Mouse (Mus musculus): ENCODE results near the gene St6gal1. TPM values are rescaled to one million over a fixed set of nuclear protein-coding genes. Genes with fewer than 3 reads are reported as not detected.
A peak's percentile ranks its signal among the peaks of the same experiment; 100 is the strongest.

The St6gal1 gene
- polyA plus RNA-seq, 1 experiment from 2014 or later = 21.0 TPM

GRCm38 (mm10) chr16:23291521-23291920 lies 67.0 kb downstream of the St6gal1 start:
- no peaks in the 10 kb centered on the region for H3K27me3 ChIP-seq (replicated peaks; ENCODE audit: control insufficient read depth, insufficient read depth, low read length)
- no peaks in the 10 kb centered on the region for H3K4me1 ChIP-seq (ENCODE audit: control insufficient read depth, insufficient read depth, low read length)
- DNase-seq (ENCODE audit: low spot score) = peak; percentile 59
- no peak overlapping the region for H3K4me2 ChIP-seq (ENCODE audit: low read depth, low read length)
- H3K9me3 ChIP-seq (ENCODE audit: control insufficient read depth, low read length) = no peaks in the 10 kb centered on the region
- H3K36me3 ChIP-seq (ENCODE audit: control insufficient read depth, insufficient read depth, low read length) = no peaks in the 10 kb centered on the region
- H3K4me3 ChIP-seq (ENCODE audit: low read depth, low read length) = no peak overlapping the region
- ATAC-seq (ENCODE audit: low read depth) = 0 out of 2 replicates have a peak, but pooled peaks have one; percentile 26
- WGBS = 56% methylated on average over 5 of the region's 5 CpGs
- no peak overlapping the region for H3K9ac ChIP-seq (ENCODE audit: low read depth, low read length)
- H3K27ac ChIP-seq (replicated peaks; ENCODE audit: low read depth, low read length) = no peak overlapping the region

GRCm38 (mm10) chr16:23294236-23294635 lies 69.7 kb downstream of the St6gal1 start:
- Histone ChIP-seq H3K9me3 (ENCODE audit: control insufficient read depth, low read length) (no peaks in the 10 kb centered on the region), H3K27ac (replicated peaks; ENCODE audit: low read depth, low read length) (no peak overlapping the region), H3K4me2 (ENCODE audit: low read depth, low read length) (no peak overlapping the region), H3K36me3 (ENCODE audit: control insufficient read depth, insufficient read depth, low read length) (no peaks in the 10 kb centered on the region), H3K9ac (ENCODE audit: low read depth, low read length) (no peak overlapping the region), H3K4me3 (ENCODE audit: low read depth, low read length) (no peak overlapping the region), H3K27me3 (replicated peaks; ENCODE audit: control insufficient read depth, insufficient read depth, low read length) (no peaks in the 10 kb centered on the region), H3K4me1 (ENCODE audit: control insufficient read depth, insufficient read depth, low read length) (no peaks in the 10 kb centered on the region)
- ATAC-seq (ENCODE audit: low read depth) = no peak
- no peak for DNase-seq (ENCODE audit: low spot score)
- WGBS = 54% methylated on average over 3 of the region's 3 CpGs

DNA sequence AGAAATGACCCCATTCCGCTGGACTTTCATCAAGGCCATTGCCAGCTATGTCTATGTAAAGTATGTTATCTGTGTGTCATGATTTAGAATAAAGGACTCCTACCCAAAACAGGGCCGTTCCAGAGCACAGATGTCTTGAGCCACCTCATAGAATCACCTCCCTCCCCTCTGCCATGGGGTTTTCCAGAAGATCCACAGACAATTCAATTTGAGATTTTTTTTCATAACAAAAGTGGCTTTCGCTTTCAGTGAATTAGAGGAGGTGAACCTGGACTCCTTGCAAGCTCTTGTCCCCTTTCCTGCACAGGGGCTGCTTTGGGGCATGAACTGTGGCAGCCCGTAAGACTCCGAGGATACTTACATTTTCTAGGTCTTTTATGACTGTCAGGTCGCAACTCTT lies 70.2 kb downstream of the St6gal1 start:
- no peaks in the 10 kb centered on the region for H3K4me1 ChIP-seq (ENCODE audit: control insufficient read depth, insufficient read depth, low read length)
- no peak overlapping the region for H3K4me2 ChIP-seq (ENCODE audit: low read depth, low read length)
- no peak overlapping the region for H3K9ac ChIP-seq (ENCODE audit: low read depth, low read length)
- ATAC-seq (ENCODE audit: low read depth) (no peak), DNase-seq (ENCODE audit: low spot score) (no peak)
- H3K4me3 ChIP-seq (ENCODE audit: low read depth, low read length) = no peak overlapping the region
- no peaks in the 10 kb centered on the region for H3K36me3 ChIP-seq (ENCODE audit: control insufficient read depth, insufficient read depth, low read length)
- H3K27ac ChIP-seq (replicated peaks; ENCODE audit: low read depth, low read length) = no peak overlapping the region
- WGBS = 89% methylated on average over 6 of the region's 6 CpGs
- no peaks in the 10 kb centered on the region for H3K9me3 ChIP-seq (ENCODE audit: control insufficient read depth, low read length)
- no peaks in the 10 kb centered on the region for H3K27me3 ChIP-seq (replicated peaks; ENCODE audit: control insufficient read depth, insufficient read depth, low read length)

DNA sequence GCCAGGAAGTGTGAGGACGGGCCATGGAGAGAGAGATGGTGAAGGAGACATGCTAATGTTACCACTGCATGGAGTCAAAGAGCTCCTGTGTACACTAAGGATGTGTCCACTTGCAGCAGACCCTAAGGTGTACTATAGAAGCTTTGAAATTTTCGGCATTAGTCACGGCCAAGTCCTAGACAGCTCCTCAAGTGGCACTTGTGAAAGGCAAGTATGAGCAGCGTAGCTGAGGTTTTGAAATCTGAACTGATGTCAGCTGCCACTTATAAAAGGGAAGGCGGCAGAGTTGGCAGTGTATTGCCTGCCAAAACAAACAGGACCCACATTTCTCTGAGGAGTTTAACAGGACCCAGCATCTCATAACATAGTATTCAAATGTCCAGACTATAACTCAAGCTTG lies 71.2 kb downstream of the St6gal1 start:
- no peaks in the 10 kb centered on the region for H3K4me1 ChIP-seq (ENCODE audit: control insufficient read depth, insufficient read depth, low read length)
- DNase-seq (ENCODE audit: low spot score) (peak; percentile 51), ATAC-seq (ENCODE audit: low read depth) (0 out of 2 replicates have a peak, but pooled peaks have one; percentile 53)
- H3K27ac ChIP-seq (replicated peaks; ENCODE audit: low read depth, low read length) = no peak overlapping the region
- H3K9me3 ChIP-seq (ENCODE audit: control insufficient read depth, low read length) = no peaks in the 10 kb centered on the region
- H3K27me3 ChIP-seq (replicated peaks; ENCODE audit: control insufficient read depth, insufficient read depth, low read length) = no peaks in the 10 kb centered on the region
- no peak overlapping the region for H3K4me3 ChIP-seq (ENCODE audit: low read depth, low read length)
- H3K36me3 ChIP-seq (ENCODE audit: control insufficient read depth, insufficient read depth, low read length) = no peaks in the 10 kb centered on the region
- 67% methylated on average over 5 of the region's 5 CpGs for WGBS
- no peak overlapping the region for H3K4me2 ChIP-seq (ENCODE audit: low read depth, low read length)
- no peak overlapping the region for H3K9ac ChIP-seq (ENCODE audit: low read depth, low read length)

- no peak overlapping the region for H3K27ac ChIP-seq (replicated peaks; ENCODE audit: low read depth, low read length)
- H3K27me3 ChIP-seq (replicated peaks; ENCODE audit: control insufficient read depth, insufficient read depth, low read length) = no peaks in the 10 kb centered on the region
- H3K4me3 ChIP-seq (ENCODE audit: low read depth, low read length) = no peak overlapping the region
- ATAC-seq (ENCODE audit: low read depth) (no peak), DNase-seq (ENCODE audit: low spot score) (no peak)
- H3K4me2 ChIP-seq (ENCODE audit: low read depth, low read length) = no peak overlapping the region
- no peak overlapping the region for H3K9ac ChIP-seq (ENCODE audit: low read depth, low read length)
- no peaks in the 10 kb centered on the region for H3K36me3 ChIP-seq (ENCODE audit: control insufficient read depth, insufficient read depth, low read length)
- H3K9me3 ChIP-seq (ENCODE audit: control insufficient read depth, low read length) = no peaks in the 10 kb centered on the region
- H3K4me1 ChIP-seq (ENCODE audit: control insufficient read depth, insufficient read depth, low read length) = no peaks in the 10 kb centered on the region
- WGBS = 92% methylated on average over 3 of the region's 3 CpGs
These were observed 72.2 kb downstream of the St6gal1 start for GRCm38 (mm10) chr16:23296721-23297120.

DNA sequence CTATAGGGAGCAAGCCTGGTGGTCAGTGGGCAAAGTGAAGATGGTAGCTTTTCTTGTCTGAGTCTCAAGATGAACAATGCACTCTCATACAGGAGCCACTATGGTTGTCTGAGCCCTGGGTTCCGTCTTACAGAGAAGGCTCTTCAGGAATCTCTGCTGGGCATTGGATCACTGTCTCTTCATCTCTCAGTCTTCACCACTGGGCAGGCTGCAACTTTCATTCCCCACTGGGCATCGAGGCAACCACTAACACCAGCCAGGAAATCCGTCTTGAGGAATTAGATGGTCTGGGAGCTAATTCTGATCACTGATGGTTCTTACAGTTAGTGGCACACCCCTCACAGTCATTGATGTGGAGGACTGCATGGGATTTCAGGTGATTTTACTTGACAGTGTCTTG lies 73.9 kb downstream of the St6gal1 start:
- H3K4me1 ChIP-seq (ENCODE audit: control insufficient read depth, insufficient read depth, low read length) = no peaks in the 10 kb centered on the region
- H3K4me2 ChIP-seq (ENCODE audit: low read depth, low read length) = no peak overlapping the region
- H3K9ac ChIP-seq (ENCODE audit: low read depth, low read length) = no peak overlapping the region
- H3K4me3 ChIP-seq (ENCODE audit: low read depth, low read length) = no peak overlapping the region
- H3K27me3 ChIP-seq (replicated peaks; ENCODE audit: control insufficient read depth, insufficient read depth, low read length) = no peaks in the 10 kb centered on the region
- H3K9me3 ChIP-seq (ENCODE audit: control insufficient read depth, low read length) = no peaks in the 10 kb centered on the region
- WGBS = 92% methylated on average over 3 of the region's 3 CpGs
- no peak for ATAC-seq (ENCODE audit: low read depth)
- no peaks in the 10 kb centered on the region for H3K36me3 ChIP-seq (ENCODE audit: control insufficient read depth, insufficient read depth, low read length)
- no peak overlapping the region for H3K27ac ChIP-seq (replicated peaks; ENCODE audit: low read depth, low read length)
- DNase-seq (ENCODE audit: low spot score) = no peak

- Histone ChIP-seq H3K36me3 (ENCODE audit: control insufficient read depth, insufficient read depth, low read length) (no peaks in the 10 kb centered on the region), H3K27ac (replicated peaks; ENCODE audit: low read depth, low read length) (no peak overlapping the region), H3K4me3 (ENCODE audit: low read depth, low read length) (no peak overlapping the region), H3K27me3 (replicated peaks; ENCODE audit: control insufficient read depth, insufficient read depth, low read length) (no peaks in the 10 kb centered on the region), H3K4me1 (ENCODE audit: control insufficient read depth, insufficient read depth, low read length) (no peaks in the 10 kb centered on the region), H3K4me2 (ENCODE audit: low read depth, low read length) (no peak overlapping the region), H3K9me3 (ENCODE audit: control insufficient read depth, low read length) (no peaks in the 10 kb centered on the region), H3K9ac (ENCODE audit: low read depth, low read length) (no peak overlapping the region)
- ATAC-seq (ENCODE audit: low read depth) = no peak
- DNase-seq (ENCODE audit: low spot score) = no peak
- 98% methylated on average over 3 of the region's 3 CpGs for WGBS
These were observed 74.4 kb downstream of the St6gal1 start for GRCm38 (mm10) chr16:23298911-23299310.

DNA sequence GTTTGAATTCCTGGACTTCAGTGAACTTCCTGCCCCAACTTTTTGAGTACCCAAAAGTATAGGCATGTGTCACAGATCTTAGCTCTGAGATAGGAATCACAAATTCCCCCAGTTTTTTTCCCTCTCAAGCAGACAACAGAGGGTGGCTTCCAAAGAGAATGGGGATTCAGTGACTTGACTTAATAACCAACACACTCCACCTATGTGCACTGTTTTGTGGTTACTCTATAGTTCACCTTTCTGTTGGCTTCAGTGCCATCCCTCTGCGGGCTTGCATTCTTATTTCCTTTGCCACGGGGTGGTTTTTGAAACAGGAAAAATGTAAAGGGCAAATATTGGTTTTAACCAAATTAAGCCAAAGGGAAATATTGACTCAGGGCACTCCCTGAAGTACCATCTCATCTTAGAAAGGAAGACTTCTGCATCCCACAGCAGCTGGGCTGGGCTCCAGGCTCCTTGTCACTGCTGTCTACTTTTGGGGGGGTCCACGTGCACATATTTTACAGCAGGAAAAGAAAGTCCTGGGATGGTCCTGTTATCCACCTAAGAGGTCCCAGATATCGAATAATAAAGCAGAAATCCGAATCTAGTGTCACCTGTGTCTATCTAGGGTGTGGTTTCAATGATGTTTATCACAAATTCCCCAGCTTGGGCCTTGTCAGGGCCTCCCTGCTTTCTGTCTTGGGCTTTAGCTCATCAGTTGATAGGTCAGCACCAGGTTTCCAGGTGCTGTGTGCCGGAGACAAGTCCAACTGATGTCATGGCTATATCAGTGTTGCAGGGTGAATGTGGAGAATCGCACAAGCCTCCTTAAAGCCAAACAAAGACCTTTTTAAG lies 75.6 kb downstream of the St6gal1 start:
- Histone ChIP-seq H3K4me3 (ENCODE audit: low read depth, low read length) (no peak overlapping the region), H3K4me2 (ENCODE audit: low read depth, low read length) (no peak overlapping the region), H3K4me1 (ENCODE audit: control insufficient read depth, insufficient read depth, low read length) (no peaks in the 10 kb centered on the region), H3K9me3 (ENCODE audit: control insufficient read depth, low read length) (no peaks in the 10 kb centered on the region), H3K9ac (ENCODE audit: low read depth, low read length) (no peak overlapping the region), H3K36me3 (ENCODE audit: control insufficient read depth, insufficient read depth, low read length) (no peaks in the 10 kb centered on the region), H3K27me3 (replicated peaks; ENCODE audit: control insufficient read depth, insufficient read depth, low read length) (no peaks in the 10 kb centered on the region), H3K27ac (replicated peaks; ENCODE audit: low read depth, low read length) (no peak overlapping the region)
- 77% methylated on average over 7 of the region's 7 CpGs for WGBS
- ATAC-seq (ENCODE audit: low read depth) (no peak), DNase-seq (ENCODE audit: low spot score) (no peak)

DNA sequence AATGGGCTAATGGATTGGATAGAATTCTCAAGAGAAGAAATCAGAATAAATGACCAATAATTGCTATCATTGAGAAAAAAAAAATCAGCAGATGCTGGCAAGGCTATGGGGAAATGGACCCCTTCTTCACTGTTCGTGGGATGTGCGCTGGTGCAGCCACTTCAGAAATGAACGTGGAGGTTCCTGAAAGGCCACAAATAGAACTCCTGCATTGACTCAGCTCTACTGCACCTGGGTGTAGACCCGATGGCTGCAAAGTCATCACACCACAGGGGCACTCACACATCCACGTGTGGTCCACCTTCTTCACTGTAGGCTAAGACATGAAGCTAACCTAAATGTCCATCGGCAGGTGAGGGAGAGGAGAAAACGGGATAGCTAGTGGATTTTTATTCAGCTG lies 77.2 kb downstream of the St6gal1 start:
- WGBS = 81% methylated on average over 7 of the region's 7 CpGs
- no peak for DNase-seq (ENCODE audit: low spot score)
- H3K27ac ChIP-seq (replicated peaks; ENCODE audit: low read depth, low read length) = no peak overlapping the region
- no peaks in the 10 kb centered on the region for H3K27me3 ChIP-seq (replicated peaks; ENCODE audit: control insufficient read depth, insufficient read depth, low read length)
- H3K4me3 ChIP-seq (ENCODE audit: low read depth, low read length) = no peak overlapping the region
- no peak overlapping the region for H3K4me2 ChIP-seq (ENCODE audit: low read depth, low read length)
- ATAC-seq (ENCODE audit: low read depth) = no peak
- H3K4me1 ChIP-seq (ENCODE audit: control insufficient read depth, insufficient read depth, low read length) = no peaks in the 10 kb centered on the region
- H3K9ac ChIP-seq (ENCODE audit: low read depth, low read length) = no peak overlapping the region
- H3K9me3 ChIP-seq (ENCODE audit: control insufficient read depth, low read length) = no peaks in the 10 kb centered on the region
- H3K36me3 ChIP-seq (ENCODE audit: control insufficient read depth, insufficient read depth, low read length) = no peaks in the 10 kb centered on the region
